Mouse (Mus musculus) forebrain, embryonic 12.5 days (tissue): Measurements from ENCODE around the gene Grb14. TPM values are rescaled to one million over a fixed set of nuclear protein-coding genes. Genes with fewer than 3 reads are reported as not detected.

Source experiments
- ATAC-seq: fragments of 200-750 bp; cut with Nextera tagmentation; 2 replicates; pipeline ENCODE4 v1.8.0; 2017; ENCODE audit warnings: moderate TSS enrichment; ENCODE audit not compliant: low FRiP score
- H3K27ac ChIP-seq: fragments of 300-500 bp; sonication (generic); 2 replicates; pipeline ENCODE4 v1.5.1; 2016; ENCODE audit warnings: mild to moderate bottlenecking
- H3K27me3 ChIP-seq: fragments of 300-500 bp; sonication (generic); 2 replicates; pipeline ENCODE4 v1.6.1; 2016; ENCODE audit warnings: mild to moderate bottlenecking
- H3K36me3 ChIP-seq: fragments of 300-500 bp; sonication (generic); replicated peaks from 2 replicates; pipeline ENCODE4 v1.6.1; 2016; ENCODE audit warnings: mild to moderate bottlenecking
- H3K4me1 ChIP-seq: fragments of 300-500 bp; sonication (generic); 2 replicates; pipeline ENCODE4 v1.6.1; 2016
- H3K4me2 ChIP-seq: fragments of 300-500 bp; sonication (generic); 2 replicates; pipeline ENCODE4 v1.6.1; 2016; ENCODE audit warnings: mild to moderate bottlenecking, moderate library complexity
- H3K4me3 ChIP-seq: fragments of 300-500 bp; sonication (generic); replicated peaks from 2 replicates; pipeline ENCODE4 v1.5.1; 2016; ENCODE audit warnings: mild to moderate bottlenecking
- H3K9ac ChIP-seq: fragments of 300-500 bp; sonication (generic); 2 replicates; pipeline ENCODE4 v1.6.1; 2016; ENCODE audit warnings: mild to moderate bottlenecking
- H3K9me3 ChIP-seq: fragments of 300-500 bp; sonication (generic); 2 replicates; pipeline ENCODE4 v1.6.1; 2016
- WGBS: fragments of 180-500 bp; shearing (Covaris S2); methylation state at CpG from one replicate; pipeline ENCODE4 v1.1.7; 2016; 5-methylcytosine and 5-hydroxymethylcytosine counted together
- polyA plus RNA-seq: library from polyadenylated mRNA; unstranded; fragments of >200 nt; fragmentation: Nextera tagmentation; extraction: Ambion mirVana; gene quantifications from 2 replicates; pipeline ENCODE4 v1.2.1, GENCODE M21; 2016

The Grb14 gene
- polyA plus RNA-seq, 1 experiment from 2014 or later, result 7.5 TPM

DNA sequence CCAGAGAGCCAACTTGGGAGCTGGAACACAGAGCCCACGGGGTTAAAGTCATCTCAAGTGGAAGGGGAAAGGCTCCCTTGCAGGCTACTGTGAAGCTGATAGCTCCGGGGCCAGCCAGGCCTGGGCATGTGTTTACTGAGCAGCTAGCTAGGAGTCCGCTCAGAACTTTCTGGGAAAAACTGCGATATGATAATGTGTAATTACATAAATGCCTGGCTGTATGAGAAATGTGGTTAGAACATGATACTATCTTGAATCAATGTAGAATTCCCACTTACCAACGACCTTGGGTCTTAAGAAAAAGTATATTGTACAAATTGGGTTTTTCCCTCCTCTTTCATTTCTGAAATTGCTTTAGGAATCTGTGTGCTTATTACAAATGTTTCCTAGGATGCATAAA is 53.0 kb downstream of the Grb14 start:
- no peak for ATAC-seq
- 65% methylated on average over 5 of the region's 5 CpGs for WGBS
- no peak overlapping the region for H3K4me3 ChIP-seq
- no peaks in the 10 kb centered on the region for H3K9me3 ChIP-seq
- no peak overlapping the region for H3K9ac ChIP-seq
- no peaks in the 10 kb centered on the region for H3K36me3 ChIP-seq
- H3K27ac ChIP-seq, result no peak overlapping the region
- H3K4me1 ChIP-seq, result peaks cover 18% of the 10 kb centered on the region
- H3K4me2 ChIP-seq, result no peak overlapping the region
- H3K27me3 ChIP-seq, result no peaks in the 10 kb centered on the region

DNA sequence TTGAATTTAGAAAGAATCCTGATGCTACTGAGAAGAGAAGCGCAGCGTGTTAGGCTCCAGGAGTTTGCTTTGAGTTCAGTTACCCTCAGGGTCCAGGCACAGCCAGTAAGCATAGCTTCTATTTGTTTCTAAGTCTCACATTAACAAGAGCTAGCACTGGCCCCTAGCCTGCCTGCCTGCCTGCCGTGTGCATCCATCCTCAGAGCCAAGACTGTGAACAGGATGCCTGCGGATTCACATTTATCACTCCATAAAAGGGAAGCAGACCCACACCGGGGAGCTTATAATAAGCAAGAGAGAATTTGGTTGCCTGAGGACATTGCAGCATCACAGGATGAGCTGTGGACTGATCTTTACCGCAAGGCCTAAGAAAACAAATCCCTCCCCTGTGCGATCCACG is 53.8 kb downstream of the Grb14 start:
- no peak overlapping the region for H3K4me3 ChIP-seq
- no peak overlapping the region for H3K9ac ChIP-seq
- WGBS, result 72% methylated on average over 8 of the region's 8 CpGs
- no peaks in the 10 kb centered on the region for H3K27me3 ChIP-seq
- H3K36me3 ChIP-seq, result no peaks in the 10 kb centered on the region
- no peak overlapping the region for H3K4me2 ChIP-seq
- no peak overlapping the region for H3K27ac ChIP-seq
- peaks cover 21% of the 10 kb centered on the region for H3K4me1 ChIP-seq
- H3K9me3 ChIP-seq, result no peaks in the 10 kb centered on the region
- no peak for ATAC-seq

DNA sequence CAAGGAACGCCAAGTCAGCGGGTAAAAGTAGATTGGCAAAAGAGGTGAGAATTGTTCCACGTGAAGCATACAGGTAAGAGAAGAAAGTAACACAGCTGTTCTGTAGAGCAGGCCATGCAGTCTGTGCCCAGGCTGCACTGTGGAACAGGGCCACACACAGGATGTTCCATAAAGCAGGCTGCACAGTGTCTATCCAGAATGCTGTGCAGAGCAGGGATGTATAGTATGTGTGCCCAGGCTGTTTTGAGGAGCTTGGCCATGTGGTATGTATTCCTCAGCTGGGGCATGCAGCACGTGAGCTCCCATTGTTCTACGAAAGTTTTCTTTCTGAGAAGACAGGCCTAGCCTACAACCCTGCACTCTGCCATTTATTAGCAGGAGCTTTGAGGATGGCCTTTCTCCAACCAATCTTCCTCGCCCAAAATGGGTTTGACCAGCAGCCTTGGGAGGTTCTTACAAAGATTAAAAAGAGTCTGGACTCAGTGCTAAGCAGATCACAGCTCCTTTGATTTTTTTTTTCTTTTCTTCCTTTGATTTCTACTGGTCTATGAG is 57.8 kb downstream of the Grb14 start:
- Histone ChIP-seq H3K4me3 (no peak overlapping the region), H3K27me3 (no peaks in the 10 kb centered on the region), H3K4me1 (peaks cover 21% of the 10 kb centered on the region), H3K9me3 (no peaks in the 10 kb centered on the region), H3K4me2 (no peak overlapping the region), H3K27ac (no peak overlapping the region), H3K36me3 (no peaks in the 10 kb centered on the region), H3K9ac (no peak overlapping the region)
- ATAC-seq, result 0 out of 2 replicates have a peak, but pooled peaks have one; percentile 15
- WGBS, result 65% methylated on average over 6 of the region's 6 CpGs

DNA sequence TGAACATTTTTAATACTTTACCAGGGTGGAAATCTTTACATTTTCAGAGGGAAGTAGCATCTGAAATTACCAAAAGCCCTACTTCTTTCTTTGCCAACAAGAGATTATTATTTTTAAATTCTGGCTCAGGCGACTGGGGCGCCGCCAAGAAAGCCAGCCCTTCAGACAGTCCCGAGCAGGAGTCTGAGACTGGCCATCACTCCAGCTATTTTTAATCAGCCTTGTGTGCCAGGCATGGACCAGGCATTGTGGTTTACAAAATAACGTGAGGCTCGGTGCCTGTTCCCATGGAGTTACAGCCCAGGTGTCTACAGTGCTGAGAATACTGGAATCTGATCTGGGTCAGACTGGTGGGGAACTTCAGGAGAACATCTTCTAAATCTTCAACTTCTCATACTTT is 58.5 kb downstream of the Grb14 start:
- Histone ChIP-seq H3K27ac (no peak overlapping the region), H3K9ac (no peak overlapping the region), H3K36me3 (no peaks in the 10 kb centered on the region), H3K9me3 (no peaks in the 10 kb centered on the region), H3K27me3 (no peaks in the 10 kb centered on the region), H3K4me1 (peaks cover 25% of the 10 kb centered on the region), H3K4me2 (no peak overlapping the region), H3K4me3 (no peak overlapping the region)
- WGBS, result 89% methylated on average over 6 of the region's 6 CpGs
- no peak for ATAC-seq

DNA sequence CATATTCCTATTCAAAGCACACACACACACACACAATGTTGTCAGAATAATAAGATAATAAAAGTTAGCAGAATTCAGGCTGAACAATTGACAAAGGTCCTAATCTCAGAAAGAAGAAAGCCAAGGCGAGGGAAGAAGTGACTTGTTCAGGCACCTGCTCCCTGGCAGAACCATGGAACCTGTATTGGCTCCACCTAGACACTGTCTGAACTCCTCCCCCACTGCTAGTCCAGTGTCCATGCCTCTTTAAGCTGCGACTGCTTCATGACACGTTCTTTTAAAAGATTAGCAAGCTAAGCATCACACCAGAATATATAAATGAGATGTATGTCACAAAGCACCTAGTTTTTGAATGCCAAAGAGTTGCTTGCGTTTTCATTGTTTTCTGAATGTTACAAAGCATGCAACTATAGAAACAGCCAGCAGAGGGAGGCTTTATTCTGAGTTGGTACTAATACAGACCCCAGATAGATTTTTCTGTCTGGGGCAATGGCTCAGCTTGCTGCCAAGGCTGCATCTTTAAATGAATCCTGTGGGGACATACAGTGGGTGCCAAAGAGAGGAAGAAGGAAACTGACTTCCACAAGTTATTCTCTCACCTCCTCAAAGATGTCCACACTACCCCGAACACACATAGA is 59.4 kb downstream of the Grb14 start:
- no peak overlapping the region for H3K9ac ChIP-seq
- H3K4me1 ChIP-seq, result peaks cover 21% of the 10 kb centered on the region
- peak; percentile 78 for ATAC-seq
- WGBS, result 27% methylated on average over 5 of the region's 5 CpGs
- H3K27ac ChIP-seq, result no peak overlapping the region
- H3K9me3 ChIP-seq, result no peaks in the 10 kb centered on the region
- no peak overlapping the region for H3K4me2 ChIP-seq
- no peaks in the 10 kb centered on the region for H3K36me3 ChIP-seq
- no peak overlapping the region for H3K4me3 ChIP-seq
- H3K27me3 ChIP-seq, result no peaks in the 10 kb centered on the region

DNA sequence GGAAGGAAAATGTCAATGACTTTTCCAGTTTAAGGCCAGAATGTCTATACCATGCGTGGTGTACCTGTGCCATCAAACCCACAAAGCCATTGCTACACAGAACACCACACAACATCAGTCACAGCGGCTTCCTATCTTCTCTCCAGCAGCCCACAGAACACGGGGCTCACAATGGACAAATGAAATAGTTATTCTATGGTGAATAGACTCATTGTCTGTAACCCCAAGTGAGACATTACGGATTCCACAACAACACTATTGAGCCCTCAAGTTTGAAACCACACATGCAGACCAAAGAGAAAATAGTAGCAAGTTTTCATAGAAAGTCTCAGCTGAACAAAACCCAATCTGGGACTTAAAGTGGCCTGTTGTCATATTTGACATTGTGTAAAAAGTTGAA is 62.6 kb downstream of the Grb14 start:
- Histone ChIP-seq H3K27me3 (no peaks in the 10 kb centered on the region), H3K4me2 (no peak overlapping the region), H3K4me1 (peaks cover 15% of the 10 kb centered on the region), H3K36me3 (no peaks in the 10 kb centered on the region), H3K27ac (no peak overlapping the region), H3K9me3 (no peaks in the 10 kb centered on the region), H3K9ac (no peak overlapping the region), H3K4me3 (no peak overlapping the region)
- ATAC-seq, result no peak
- 56% methylated on average over 4 of the region's 4 CpGs for WGBS

DNA sequence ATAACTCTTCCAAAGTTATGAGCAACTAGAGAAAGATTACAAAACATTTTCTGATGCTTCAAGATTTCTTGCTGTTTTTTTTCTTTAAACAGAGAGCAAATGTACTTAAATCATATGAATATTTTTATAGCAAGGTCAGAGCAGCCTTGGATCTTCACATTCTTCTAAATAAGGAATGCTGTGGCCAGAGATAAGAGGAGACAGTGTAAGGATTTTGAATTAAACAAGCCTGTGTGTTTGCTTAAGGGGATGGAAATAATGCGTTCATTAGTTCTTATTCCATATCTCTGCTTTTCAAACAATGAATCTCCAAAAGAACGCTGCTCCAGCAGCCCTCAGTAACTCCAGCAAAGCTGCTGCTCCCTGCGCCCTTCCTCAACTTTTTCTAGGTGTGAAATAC is 63.4 kb downstream of the Grb14 start:
- 0 out of 2 replicates have a peak, but pooled peaks cover 9% of the 10 kb centered on the region for H3K4me1 ChIP-seq
- WGBS, result 57% methylated on average over 3 of the region's 3 CpGs
- no peak overlapping the region for H3K4me2 ChIP-seq
- H3K36me3 ChIP-seq, result no peaks in the 10 kb centered on the region
- H3K27me3 ChIP-seq, result no peaks in the 10 kb centered on the region
- ATAC-seq, result no peak
- H3K9me3 ChIP-seq, result no peaks in the 10 kb centered on the region
- H3K27ac ChIP-seq, result no peak overlapping the region
- no peak overlapping the region for H3K9ac ChIP-seq
- H3K4me3 ChIP-seq, result no peak overlapping the region

DNA sequence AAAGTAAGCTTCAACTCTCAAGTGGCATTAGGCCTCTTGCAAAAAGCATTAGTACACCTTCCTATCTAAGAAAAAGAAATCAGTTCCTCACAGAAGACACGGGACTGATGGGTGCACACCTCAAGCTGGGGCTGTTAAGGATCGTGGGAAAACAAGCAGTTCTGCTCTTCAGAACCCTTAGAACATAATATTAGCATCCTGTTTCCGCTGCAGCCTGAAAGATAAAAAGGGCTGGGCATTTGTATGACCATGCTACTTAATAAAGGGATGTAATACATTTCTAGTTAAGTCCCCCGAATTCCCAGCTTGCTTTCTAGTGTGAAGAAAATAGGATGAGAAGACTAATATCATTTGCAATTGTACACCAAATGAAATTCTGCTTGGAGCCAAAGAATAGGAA is 65.1 kb downstream of the Grb14 start:
- H3K27me3 ChIP-seq, result no peaks in the 10 kb centered on the region
- H3K4me3 ChIP-seq, result no peak overlapping the region
- no peak overlapping the region for H3K4me2 ChIP-seq
- H3K9ac ChIP-seq, result no peak overlapping the region
- H3K4me1 ChIP-seq, result 0 out of 2 replicates have a peak, but pooled peaks cover 7% of the 10 kb centered on the region
- WGBS, result 80% methylated on average over 4 of the region's 4 CpGs
- ATAC-seq, result no peak
- H3K9me3 ChIP-seq, result no peaks in the 10 kb centered on the region
- no peak overlapping the region for H3K27ac ChIP-seq
- no peaks in the 10 kb centered on the region for H3K36me3 ChIP-seq

DNA sequence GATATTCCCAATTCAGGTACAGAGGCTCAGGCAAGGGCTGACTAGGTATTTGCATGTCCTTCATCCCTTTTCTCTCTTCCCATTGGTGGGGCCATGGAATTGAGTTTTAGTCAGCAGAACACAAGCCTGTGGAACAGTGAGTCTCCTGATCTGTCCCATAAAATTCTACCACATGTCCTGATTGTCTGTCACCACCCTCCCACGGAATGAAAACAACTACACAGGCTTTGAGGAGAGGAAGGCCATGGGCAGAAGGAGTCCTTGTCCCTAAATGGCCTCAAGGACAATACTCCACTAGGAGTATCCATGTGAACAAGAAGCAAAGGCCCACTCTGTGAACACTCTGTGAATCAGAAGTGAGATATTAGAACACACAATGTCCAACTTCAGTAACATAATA is 69.3 kb downstream of the Grb14 start:
- ATAC-seq, result no peak
- H3K4me1 ChIP-seq, result no peaks in the 10 kb centered on the region
- H3K27ac ChIP-seq, result no peak overlapping the region
- no peaks in the 10 kb centered on the region for H3K36me3 ChIP-seq
- H3K9ac ChIP-seq, result no peak overlapping the region
- H3K9me3 ChIP-seq, result no peaks in the 10 kb centered on the region
- 69% methylated on average over 1 of the region's 1 CpGs for WGBS
- H3K4me3 ChIP-seq, result no peak overlapping the region
- no peak overlapping the region for H3K4me2 ChIP-seq
- no peaks in the 10 kb centered on the region for H3K27me3 ChIP-seq

DNA sequence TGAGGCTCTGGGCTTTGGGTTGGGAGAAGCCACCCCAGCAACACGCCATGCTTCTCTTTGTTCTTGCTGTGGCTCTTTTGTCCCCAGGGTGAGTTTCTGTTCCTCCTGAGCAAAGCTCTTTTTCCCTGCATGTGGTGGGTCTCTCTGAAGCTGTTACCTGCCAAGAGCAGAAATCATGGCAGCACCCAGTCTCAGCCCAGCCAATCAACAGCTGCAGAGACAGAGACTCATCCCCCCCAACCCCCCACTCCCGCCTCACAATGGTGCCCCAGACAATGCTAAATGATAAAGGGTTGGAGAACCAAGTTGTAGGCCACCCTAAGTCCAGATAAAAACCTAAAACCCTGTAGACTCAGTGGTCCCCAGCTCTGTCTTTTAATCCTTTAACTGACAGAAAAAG is 75.6 kb downstream of the Grb14 start:
- H3K27ac ChIP-seq, result no peak overlapping the region
- no peak overlapping the region for H3K4me3 ChIP-seq
- H3K27me3 ChIP-seq, result no peaks in the 10 kb centered on the region
- H3K4me1 ChIP-seq, result 0 out of 2 replicates have a peak, but pooled peaks cover 2% of the 10 kb centered on the region
- H3K9ac ChIP-seq, result no peak overlapping the region
- no peak overlapping the region for H3K4me2 ChIP-seq
- no peaks in the 10 kb centered on the region for H3K36me3 ChIP-seq
- H3K9me3 ChIP-seq, result no peaks in the 10 kb centered on the region
- ATAC-seq, result peak; percentile 39; the same call in 1 of the 2 replicates
- 35% methylated on average over 2 of the region's 2 CpGs for WGBS

DNA sequence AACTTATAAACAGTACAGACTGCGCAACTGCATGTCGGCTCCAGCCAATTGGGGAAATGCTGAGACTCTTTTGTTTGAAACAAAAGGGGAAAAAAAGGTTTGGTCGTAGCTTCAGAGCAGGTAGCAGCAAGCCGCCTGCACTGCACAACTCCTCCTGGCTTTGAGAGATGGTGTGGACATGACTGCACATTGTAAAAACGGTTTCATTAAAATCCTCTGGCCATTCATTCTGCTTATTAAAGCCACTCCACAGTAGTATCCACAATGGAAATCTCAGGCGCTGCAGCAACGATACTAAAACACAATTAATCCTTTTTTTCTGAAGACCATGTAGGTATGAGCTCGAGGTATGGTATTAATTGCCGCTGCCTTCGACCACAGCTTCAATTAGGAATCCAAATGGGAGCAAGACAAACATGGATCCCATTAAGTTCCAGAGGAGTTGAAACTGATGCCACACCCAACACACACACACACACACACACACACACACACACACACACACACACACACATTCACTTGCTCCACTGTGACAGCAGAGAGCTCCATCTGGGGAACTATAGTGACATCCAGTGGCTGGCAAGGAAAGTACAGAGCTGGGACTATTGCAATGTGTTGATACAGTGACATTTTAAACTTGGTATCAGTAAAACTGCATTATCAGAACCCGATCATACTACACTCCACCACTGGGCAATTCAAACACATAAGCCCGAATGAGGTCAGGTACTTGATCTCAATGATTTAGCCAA is 76.2 kb downstream of the Grb14 start:
- 0 out of 2 replicates have a peak, but pooled peaks cover 2% of the 10 kb centered on the region for H3K4me1 ChIP-seq
- no peaks in the 10 kb centered on the region for H3K27me3 ChIP-seq
- H3K9ac ChIP-seq, result no peak overlapping the region
- H3K4me3 ChIP-seq, result no peak overlapping the region
- H3K27ac ChIP-seq, result no peak overlapping the region
- ATAC-seq, result peak; percentile 73
- no peak overlapping the region for H3K4me2 ChIP-seq
- no peaks in the 10 kb centered on the region for H3K36me3 ChIP-seq
- H3K9me3 ChIP-seq, result no peaks in the 10 kb centered on the region
- WGBS, result 63% methylated on average over 12 of the region's 12 CpGs

DNA sequence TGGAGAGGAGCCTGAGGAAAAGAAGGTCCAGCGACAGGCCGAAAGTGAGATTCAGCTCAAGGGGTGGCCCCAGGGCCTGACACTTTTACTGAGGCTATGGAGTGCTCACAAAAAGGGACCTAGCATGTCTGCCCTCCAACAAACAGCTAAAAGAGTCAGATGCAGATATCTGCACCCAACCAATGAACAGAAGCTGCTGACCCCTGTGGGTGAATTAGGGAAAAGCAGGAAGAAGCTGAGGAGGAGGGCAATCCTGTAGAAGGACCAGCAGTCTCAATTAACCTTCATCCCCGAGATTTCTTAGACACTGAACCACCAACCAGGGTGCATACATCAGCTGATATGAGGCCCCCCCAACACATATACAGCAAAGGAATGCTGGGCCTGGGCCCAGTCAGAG is 77.3 kb downstream of the Grb14 start:
- ATAC-seq, result no peak
- no peaks in the 10 kb centered on the region for H3K27me3 ChIP-seq
- no peak overlapping the region for H3K4me2 ChIP-seq
- no peaks in the 10 kb centered on the region for H3K36me3 ChIP-seq
- H3K4me3 ChIP-seq, result no peak overlapping the region
- H3K9me3 ChIP-seq, result no peaks in the 10 kb centered on the region
- 71% methylated on average over 3 of the region's 3 CpGs for WGBS
- no peak overlapping the region for H3K27ac ChIP-seq
- H3K4me1 ChIP-seq, result 0 out of 2 replicates have a peak, but pooled peaks cover 2% of the 10 kb centered on the region
- H3K9ac ChIP-seq, result no peak overlapping the region
